Mouse (Mus musculus) gastrocnemius, postnatal 25 days (tissue): ENCODE measurements around the gene Ttc16. TPM values are rescaled to one million over a fixed set of nuclear protein-coding genes. Genes with fewer than 3 reads are reported as not detected.
A peak's percentile ranks its signal among the peaks of the same experiment; 100 is the strongest.

Experiments used
- DNase-seq: peaks from one replicate; pipeline ENCODE4 v3.0.0; 2022
- microRNA-seq, 2 experiments: library from miRNA; unstranded; fragments of <30 nt; microRNA quantifications; one replicate each; pipeline ENCODE4 v1.2.0; 2021; ENCODE audit warnings: borderline replicate concordance in 2 of 2
- total RNA-seq, 2 experiments: library from RNA; stranded (reverse); gene quantifications; 1 replicate in 1 of 2; 2 replicates in 1 of 2; pipeline ENCODE4 v1.2.3; 2021

Ttc16 gene
- total RNA-seq, 2 experiments from 2014 or later, result not detected

- no peak for DNase-seq
These were observed 60.4 kb downstream of the Ttc16 start for GRCm38 (mm10) chr2:32714987-32715425.

GRCm38 (mm10) chr2:32714117-32714986 is 61.1 kb downstream of the Ttc16 start:
- no peak for DNase-seq

- DNase-seq, result peak; percentile 93
These were observed 62.3 kb downstream of the Ttc16 start, which contains the start of gene Cdk9 for GRCm38 (mm10) chr2:32712934-32713817. Gene Cdk9, minus strand, starts transcription at chr2:32713076.

GRCm38 (mm10) chr2:32712586-32712933 is 62.9 kb downstream of the Ttc16 start:
- peak; percentile 94 for DNase-seq

- peak; percentile 76 for DNase-seq
These were observed 63.3 kb downstream of the Ttc16 start for GRCm38 (mm10) chr2:32712108-32712551.

- DNase-seq, result no peak
These were observed 64.0 kb downstream of the Ttc16 start for GRCm38 (mm10) chr2:32711301-32712056.

- DNase-seq, result no peak
These were observed 65.0 kb downstream of the Ttc16 start for GRCm38 (mm10) chr2:32710425-32710824.

- DNase-seq, result no peak
These were observed 65.8 kb downstream of the Ttc16 start for GRCm38 (mm10) chr2:32709521-32710137.

GRCm38 (mm10) chr2:32708643-32709042 is 66.8 kb downstream of the Ttc16 start:
- DNase-seq, result no peak

Small RNAs within 50 kb of the gene (microRNA-seq; reads per million reads assigned to microRNA genes)
- 0 reads per million in 2 experiments for gene Mir2861
- gene Mir3960, result 0 reads per million in 2 experiments

Other genes with a start within 250 kb of the Ttc16 start
- 1 to 10 TPM; 2.4 to 2.9 TPM for gene Fam102a, start 240.3 kb downstream of the Ttc16 start, total RNA-seq
- gene Dpm2, start 204.8 kb downstream of the Ttc16 start, total RNA-seq, result 10 to 100 TPM; 11.7 to 12.6 TPM
- not detected for gene Pip5kl1, start 200.8 kb downstream of the Ttc16 start, total RNA-seq
- gene 9430097D07Rik, start 199.9 kb downstream of the Ttc16 start, total RNA-seq, result not detected
- 10 to 100 TPM; 24.6 to 29.2 TPM for gene St6galnac4, start 188.5 kb downstream of the Ttc16 start, total RNA-seq
- gene St6galnac6, start 175.9 kb downstream of the Ttc16 start, total RNA-seq, result 10 to 100 TPM; 37.3 to 42.6 TPM
- 1,000 to 10,000 TPM; 1,680 to 2,125 TPM for gene Ak1, start 153.9 kb downstream of the Ttc16 start, total RNA-seq
- 10 to 100 TPM; 28.0 to 30.7 TPM for gene Eng, start 129.0 kb downstream of the Ttc16 start, total RNA-seq
- gene Fpgs, start 71.5 kb downstream of the Ttc16 start, total RNA-seq, result 1 to 10 TPM; 3.9 to 4.7 TPM
- 10 to 100 TPM; 17.2 to 20.0 TPM for gene Cdk9, start 62.6 kb downstream of the Ttc16 start, total RNA-seq
- 1 to 10 TPM; 4.2 to 8.4 TPM for gene Sh2d3c, start 54.6 kb downstream of the Ttc16 start, total RNA-seq
- gene 6330409D20Rik, start 34.6 kb downstream of the Ttc16 start, total RNA-seq, result not detected
- 1 to 10 TPM; 4.9 to 5.7 TPM for gene Tor2a, start 18.4 kb downstream of the Ttc16 start, total RNA-seq
- 1 to 10 TPM; 2.0 to 2.9 TPM for gene Ptrh1, start 153 bp upstream of the Ttc16 start, total RNA-seq
- gene Cfap157, start 8.8 kb upstream of the Ttc16 start, total RNA-seq, result not detected
- gene Stxbp1, start 71.6 kb upstream of the Ttc16 start, total RNA-seq, result 1 to 10 TPM; 2.7 to 3.8 TPM
- 10 to 100 TPM in 1 of 2 experiments, 1 to 10 TPM in 1; 8.1 to 12.4 TPM for gene Fam129b, start 100.5 kb upstream of the Ttc16 start, total RNA-seq
- 10 to 100 TPM; 52.0 to 67.4 TPM for gene Rpl12, start 185.9 kb upstream of the Ttc16 start, total RNA-seq
- gene Lrsam1, start 186.0 kb upstream of the Ttc16 start, total RNA-seq, result 10 to 100 TPM; 10.4 to 13.5 TPM
- gene Slc2a8, start 206.4 kb upstream of the Ttc16 start, total RNA-seq, result 1 to 10 TPM; 9.5 to 9.6 TPM